Mouse (Mus musculus): Measurements from ENCODE around the gene Rspo1.
"Not testable (repeated sequence)": the region's sequence is repeated elsewhere in the genome, so short reads cannot be mapped to it uniquely, and the experiment has no call there.

Rspo1 gene

GRCm38 (mm10) chr4:124985671-124986602 lies at the start of gene Rspo1:
Gene Rspo1, plus strand, starts transcription at chr4:124986430.
- peak; percentile 20 for DNase-seq

- peak; percentile 97 for DNase-seq
Measured at GRCm38 (mm10) chr4:124936613-124937471, 49.4 kb upstream of the Rspo1 start, which contains the start of gene 9930104L06Rik. Gene 9930104L06Rik, plus strand, starts transcription at chr4:124937048.

GRCm38 (mm10) chr4:124939211-124939610 lies 47.0 kb upstream of the Rspo1 start, which contains the start of gene Cdca8:
Gene Cdca8, minus strand, starts transcription at chr4:124939311.
- not testable (repeated sequence) for DNase-seq

- DNase-seq = peak; percentile 76
Measured at GRCm38 (mm10) chr4:124943022-124943421, 43.2 kb upstream of the Rspo1 start.

GRCm38 (mm10) chr4:124943781-124944180 lies 42.4 kb upstream of the Rspo1 start:
- no peak for DNase-seq

GRCm38 (mm10) chr4:124944961-124945360 lies 41.3 kb upstream of the Rspo1 start:
- DNase-seq = no peak

GRCm38 (mm10) chr4:124949488-124949887 lies 36.7 kb upstream of the Rspo1 start:
- no peak for DNase-seq

- DNase-seq = peak; percentile 72
Measured at GRCm38 (mm10) chr4:124950181-124951035, 35.8 kb upstream of the Rspo1 start.

- peak; percentile 59 for DNase-seq
Measured at GRCm38 (mm10) chr4:124951036-124951433, 35.2 kb upstream of the Rspo1 start.

GRCm38 (mm10) chr4:124953546-124953945 lies 32.7 kb upstream of the Rspo1 start:
- DNase-seq = no peak

GRCm38 (mm10) chr4:124957284-124957683 lies 28.9 kb upstream of the Rspo1 start:
- peak; percentile 36 for DNase-seq

GRCm38 (mm10) chr4:124959062-124959461 lies 27.2 kb upstream of the Rspo1 start:
- peak; percentile 83 for DNase-seq

- DNase-seq = no peak
Measured at GRCm38 (mm10) chr4:124960940-124961339, 25.3 kb upstream of the Rspo1 start.

GRCm38 (mm10) chr4:124962576-124962975 lies 23.7 kb upstream of the Rspo1 start:
- no peak for DNase-seq

GRCm38 (mm10) chr4:124964912-124965599 lies 21.2 kb upstream of the Rspo1 start:
- DNase-seq = no peak

- no peak for DNase-seq
Measured at GRCm38 (mm10) chr4:124968711-124969110, 17.5 kb upstream of the Rspo1 start.

GRCm38 (mm10) chr4:124969219-124969848 lies 16.9 kb upstream of the Rspo1 start:
- no peak for DNase-seq

- no peak for DNase-seq
Measured at GRCm38 (mm10) chr4:124970194-124970593, 16.0 kb upstream of the Rspo1 start.

GRCm38 (mm10) chr4:124970677-124971076 lies 15.6 kb upstream of the Rspo1 start:
- DNase-seq = no peak

- DNase-seq = no peak
Measured at GRCm38 (mm10) chr4:124971094-124971493, 15.1 kb upstream of the Rspo1 start.

GRCm38 (mm10) chr4:124972316-124972715 lies 13.9 kb upstream of the Rspo1 start:
- no peak for DNase-seq
